Mouse (Mus musculus) spleen, adult 18-20 months (tissue): ENCODE measurements around the gene Gm6993.

Experiments used
- DNase-seq, 2 experiments: peaks; one replicate each; pipeline ENCODE4 v3.0.0; 2022; ENCODE audit warnings: mixed read lengths in 2 of 2

Gm6993 gene

DNA sequence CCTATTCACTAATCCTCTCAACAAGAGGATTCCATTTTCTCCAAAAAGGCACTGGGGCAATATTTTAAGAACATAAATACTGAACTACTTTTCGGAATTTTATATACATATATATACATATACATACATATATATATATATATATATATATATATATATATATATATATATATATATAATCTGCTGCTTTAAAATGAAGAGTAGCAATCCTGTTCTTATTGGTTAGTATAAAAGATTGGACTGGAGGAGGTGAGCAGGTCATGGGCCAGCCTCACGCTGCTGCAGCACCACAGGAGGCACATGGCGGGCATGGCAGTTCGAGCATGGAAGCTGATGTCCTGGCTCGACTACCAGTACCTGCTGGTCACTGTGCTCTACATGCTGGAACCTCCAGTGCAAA is at the start of gene Gm6993:
Gm6993 (plus strand) TSS at position 301 of the 400 bp plus-strand sequence.
- no peak for DNase-seq

DNA sequence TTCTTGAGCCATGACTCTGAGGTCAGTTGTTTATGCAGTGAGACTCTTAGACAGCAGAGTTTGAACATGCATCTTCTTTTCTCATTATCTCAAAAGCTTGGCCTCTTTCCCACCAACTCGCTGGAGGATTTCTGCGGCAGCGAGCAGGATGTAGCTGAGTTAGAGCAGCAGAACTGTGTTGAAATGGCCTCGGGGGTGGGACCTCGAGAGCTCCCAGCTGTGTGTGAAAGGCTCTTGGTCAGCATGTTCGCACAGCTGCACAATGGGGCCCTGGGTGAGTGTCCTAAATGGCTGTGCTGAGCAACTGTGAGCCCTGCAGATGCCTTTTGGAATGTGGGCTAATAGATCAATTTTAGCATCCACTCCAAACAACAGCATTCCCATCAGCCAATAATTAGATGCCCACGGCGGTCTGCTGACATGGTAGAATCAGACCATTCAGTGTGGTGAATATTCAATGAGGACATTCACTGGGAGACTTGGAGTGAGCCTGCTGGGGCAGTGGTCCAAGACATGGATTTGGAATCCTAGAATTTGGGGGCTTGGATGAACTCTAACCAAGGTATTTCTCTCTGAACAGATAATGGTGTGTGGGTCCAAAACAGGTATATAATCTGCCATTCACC is 49.1 kb upstream of the Gm6993 start:
- no peak for DNase-seq

DNA sequence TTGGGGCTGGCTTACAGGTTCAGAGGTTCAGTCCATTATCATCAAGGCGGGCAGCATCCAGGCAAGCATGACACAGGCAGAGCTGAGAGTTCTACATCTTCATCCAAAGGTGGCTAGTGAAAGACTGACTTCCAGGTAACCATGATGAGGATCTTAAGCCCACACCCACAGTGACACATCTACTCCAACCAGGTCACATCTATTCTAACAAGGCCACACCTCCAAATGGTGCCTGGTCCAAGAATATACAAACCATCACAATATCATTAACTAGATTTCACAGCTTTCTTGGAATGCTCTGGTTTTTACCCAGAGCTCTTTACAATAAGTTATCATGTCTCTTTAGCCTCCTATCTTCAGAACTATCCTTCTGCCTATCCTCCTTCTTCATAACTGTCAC is 38.1 kb upstream of the Gm6993 start:
- DNase-seq = no peak

DNA sequence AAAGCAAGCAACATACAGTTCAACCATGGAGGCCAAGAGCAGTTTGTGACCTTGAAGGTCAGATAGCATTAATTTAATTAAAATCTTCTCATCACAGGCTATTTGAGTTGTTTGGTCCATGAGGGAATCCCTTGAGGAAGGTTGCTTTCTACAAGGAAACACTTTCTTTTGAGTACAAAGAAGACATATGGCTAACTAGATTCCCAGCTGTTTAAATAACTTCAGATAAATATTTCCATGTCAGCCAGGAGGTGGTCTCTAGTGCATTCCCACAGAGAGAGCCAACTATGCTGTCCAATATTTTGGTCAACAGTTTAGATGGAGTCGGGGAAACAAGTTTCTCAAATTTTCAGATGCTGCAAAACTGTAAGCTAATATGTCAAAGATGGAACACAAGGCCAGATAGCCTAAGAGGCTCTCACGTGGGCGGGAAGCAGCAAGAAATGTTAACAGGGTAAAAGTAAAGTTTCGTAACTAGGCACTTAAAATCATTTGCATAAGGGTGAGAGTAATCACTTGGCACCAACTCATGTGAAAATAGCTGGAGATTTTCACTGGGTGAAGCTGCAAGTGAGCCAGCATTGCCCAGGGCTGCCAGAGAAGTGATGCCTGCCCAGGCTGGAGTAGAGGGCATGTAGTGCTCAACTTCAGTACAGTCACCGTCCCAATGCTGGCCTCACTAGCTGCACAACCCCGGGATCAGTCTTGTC is 36.7 kb upstream of the Gm6993 start:
- DNase-seq = no peak

DNA sequence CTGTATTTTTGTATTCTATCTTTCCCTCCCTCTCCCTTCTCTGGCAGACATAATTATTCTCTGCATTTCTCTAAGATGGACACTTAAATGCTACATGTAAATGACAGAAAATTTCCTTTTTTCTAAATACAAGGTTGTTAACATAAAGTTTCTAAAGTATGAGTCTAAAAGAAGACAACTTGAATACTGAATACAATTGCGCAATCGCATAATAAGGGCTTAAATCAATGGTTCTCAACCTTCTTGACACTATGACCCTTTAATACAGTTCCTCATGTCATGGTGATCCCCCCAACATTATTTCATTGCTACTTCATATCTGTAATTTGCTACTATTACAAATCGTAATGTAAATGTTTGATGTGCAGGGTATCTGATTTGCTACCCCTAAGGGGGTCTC is 35.7 kb upstream of the Gm6993 start:
- no peak for DNase-seq

DNA sequence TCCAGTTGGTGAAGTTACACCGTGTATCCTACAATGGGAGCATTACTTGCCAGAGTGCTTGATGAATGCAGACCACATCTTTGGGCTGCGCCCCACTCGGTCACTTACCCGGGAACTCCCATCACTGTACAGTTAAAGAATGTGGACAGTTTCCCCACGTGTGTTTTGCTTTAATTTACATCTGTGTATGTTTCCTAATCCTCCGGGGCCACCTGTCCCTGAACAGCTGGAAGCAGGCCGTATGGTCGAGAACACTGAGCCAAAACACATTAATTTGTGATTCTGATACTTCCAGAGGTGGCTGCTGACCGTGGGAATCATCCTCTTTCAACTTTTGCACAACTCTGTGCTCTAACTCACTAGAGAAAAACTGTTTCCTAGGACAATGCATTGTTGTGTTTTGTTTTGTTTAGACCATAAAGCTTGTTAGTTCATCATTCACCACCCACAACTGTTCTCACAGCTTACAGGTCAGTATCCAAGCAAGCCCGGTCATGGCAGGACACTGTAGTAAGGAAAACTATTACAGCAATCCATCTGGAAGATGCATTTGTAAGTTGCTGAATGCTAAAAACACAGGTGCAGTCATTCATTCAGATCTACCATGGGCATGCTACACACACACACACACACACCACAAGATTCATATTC is 34.5 kb upstream of the Gm6993 start:
- no peak for DNase-seq

DNA sequence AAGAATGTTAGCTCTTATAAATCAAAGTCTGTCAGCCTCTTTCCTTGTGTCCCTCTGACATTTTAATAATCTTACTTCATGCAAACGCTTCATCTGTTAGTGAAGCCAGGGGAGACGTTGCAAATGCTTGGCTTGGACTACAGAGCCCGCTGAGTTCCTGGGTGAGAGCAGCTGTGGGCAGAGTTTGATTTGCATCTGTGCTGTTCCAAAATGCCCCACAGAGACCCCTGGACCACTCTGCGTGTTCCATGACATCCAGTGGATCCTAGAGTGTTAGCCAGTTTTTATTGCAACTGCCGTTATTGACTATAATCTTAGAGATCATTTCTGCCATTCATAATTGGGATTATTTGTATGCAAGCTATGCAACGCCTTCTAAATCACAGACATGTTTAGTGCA is 31.8 kb upstream of the Gm6993 start:
- no peak for DNase-seq

DNA sequence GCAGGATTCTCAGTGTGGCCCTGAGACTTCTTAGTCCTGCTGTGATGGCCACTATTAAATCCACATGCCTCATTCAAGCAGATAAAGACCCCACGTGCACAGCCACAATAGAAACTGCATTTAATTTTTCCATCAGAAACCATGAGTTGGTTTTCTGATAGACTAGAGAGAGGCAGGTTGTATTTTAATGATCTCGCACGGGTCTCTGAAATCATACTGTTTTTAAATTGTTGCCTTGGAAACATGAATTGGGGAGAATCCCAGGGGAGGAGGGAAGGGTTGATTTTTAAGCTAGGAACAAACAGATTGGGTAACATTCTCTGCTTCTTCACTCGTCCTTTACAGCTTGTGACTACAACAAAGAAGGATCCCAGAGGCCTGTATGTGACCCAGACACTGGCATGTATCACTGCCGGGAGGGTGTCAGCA is 31.2 kb upstream of the Gm6993 start:
- no peak for DNase-seq

DNA sequence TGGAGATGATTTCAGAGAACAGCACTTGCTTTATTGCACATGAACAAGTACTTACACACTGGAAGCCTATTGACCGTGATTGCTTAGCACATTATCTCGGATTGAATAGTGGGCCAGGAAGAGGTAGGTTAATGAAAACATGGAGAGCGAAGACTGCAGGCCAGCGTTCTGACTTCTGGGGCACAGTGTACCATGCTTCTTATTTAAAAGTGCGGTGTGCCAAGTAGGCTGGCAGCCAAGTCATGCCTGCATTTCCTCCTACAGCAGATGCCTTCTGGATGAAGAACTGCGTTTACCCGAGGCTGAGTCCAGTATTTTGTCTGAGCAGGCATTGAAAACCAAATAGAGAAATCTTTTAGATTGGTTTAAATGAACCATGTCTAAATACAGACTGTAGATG is 27.0 kb upstream of the Gm6993 start:
- DNase-seq = no peak

DNA sequence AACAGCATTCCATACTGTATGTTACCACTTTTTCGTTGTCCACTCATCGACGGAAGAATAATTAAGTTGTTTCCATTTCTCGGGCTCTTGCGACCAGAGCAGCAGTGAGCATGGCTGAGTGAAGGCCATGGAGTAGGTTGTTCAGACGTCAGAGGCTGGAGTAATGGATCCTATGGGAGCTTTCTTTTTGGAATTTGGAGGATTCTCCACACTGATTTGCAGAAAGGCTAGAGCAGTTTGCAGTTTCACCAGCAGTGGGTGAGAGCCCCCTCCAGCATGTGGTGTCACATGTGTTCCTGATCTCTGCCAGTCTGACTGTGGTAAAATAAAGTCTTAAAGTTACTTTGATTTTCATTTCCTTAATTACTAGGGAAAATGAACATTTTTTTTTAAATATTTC is 25.6 kb upstream of the Gm6993 start:
- DNase-seq = no peak

DNA sequence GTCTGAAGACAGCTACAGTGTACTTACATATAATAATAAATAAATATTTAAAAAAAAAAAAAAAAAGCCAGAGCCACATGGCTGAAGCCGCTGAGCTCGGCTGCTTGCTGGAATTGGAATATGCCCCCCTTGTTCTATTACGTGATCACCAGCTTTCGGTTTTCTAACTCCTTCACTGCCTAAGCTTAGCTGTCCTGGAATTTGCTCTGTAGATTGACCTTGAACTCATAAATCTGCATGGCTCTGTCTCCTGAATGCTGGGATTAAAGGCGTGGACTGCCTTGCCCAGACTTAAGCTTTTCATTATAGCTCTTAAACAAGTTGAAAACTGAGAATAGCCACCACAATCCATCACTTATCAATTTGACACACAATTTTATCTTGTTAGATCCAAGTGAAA is 23.3 kb upstream of the Gm6993 start:
- no peak for DNase-seq

DNA sequence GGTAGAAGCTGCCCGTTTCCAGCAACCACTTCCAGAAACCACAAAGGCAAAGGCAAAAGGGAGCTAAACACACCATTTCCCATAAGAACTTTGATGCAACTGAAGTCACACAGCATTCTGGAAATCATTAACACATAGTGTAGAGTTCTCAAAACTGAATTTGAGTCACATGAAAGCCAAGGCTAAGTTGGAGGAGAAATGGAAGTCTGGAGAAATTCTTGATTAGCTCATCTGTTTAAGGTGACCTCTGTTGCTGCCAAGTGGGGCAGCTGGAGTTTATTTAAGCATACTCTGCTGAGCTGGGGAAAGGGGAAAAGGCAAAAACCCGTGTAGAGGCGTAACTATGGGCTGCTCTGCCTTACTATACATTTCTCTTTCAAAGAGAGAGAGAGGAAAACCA is 21.8 kb upstream of the Gm6993 start:
- DNase-seq = no peak

DNA sequence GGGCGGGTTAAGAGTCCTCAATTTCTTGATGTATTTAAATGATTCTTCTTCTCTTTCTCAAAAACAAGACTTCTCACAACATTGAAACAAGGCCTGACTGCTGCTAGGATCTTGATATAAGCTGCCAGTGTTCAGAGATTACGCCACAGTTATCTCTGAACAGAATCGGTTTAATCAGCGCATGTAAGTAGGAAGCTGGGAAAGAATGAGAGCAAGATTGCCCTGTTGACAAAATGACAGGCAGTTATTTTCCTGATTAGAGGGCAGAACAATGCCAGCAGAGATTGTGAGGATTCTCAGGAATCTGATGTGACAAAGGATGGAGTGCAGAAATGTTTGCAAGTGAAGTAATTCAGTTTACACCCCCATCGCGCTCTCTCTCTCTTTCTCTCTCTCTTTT is 19.0 kb upstream of the Gm6993 start:
- no peak for DNase-seq

DNA sequence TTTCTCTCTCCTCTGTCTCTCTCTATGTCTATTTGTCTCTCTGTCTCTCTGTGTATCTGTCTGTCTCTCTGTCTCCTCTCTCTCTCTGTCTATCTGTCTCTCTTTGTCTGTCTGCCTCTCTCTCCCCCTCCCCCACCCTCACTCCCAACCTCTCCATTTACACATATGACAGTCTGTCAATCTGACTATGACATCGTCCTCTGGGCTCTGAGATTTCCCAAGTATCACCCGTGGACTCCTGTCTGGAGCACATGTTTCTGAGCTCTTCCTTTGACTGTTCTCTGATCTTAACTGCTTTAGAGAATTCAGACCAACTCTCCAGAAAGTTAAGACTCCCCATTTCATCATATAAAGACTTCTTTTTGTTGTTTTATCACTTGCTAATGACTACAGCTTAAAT is 18.3 kb upstream of the Gm6993 start:
- no peak for DNase-seq

DNA sequence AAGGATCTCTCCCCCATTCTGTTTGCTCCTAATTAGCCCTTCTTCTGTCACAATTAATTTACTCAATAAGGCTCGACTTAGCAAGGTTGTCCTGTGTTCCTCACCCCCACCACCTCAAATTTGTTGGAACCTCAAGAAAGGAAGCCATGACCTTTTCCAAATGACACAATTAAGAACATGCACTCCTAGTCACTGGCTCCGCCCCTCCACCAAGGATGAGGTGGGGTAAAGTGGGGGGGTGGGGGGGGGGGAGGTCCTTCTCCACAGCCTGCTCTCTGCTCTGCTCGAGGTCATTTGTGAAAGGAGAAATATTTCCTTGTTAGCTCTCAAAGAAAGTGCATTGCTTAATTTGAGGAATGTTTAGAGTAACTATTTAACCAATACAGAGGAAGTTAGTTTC is 17.8 kb upstream of the Gm6993 start:
- DNase-seq = no peak

DNA sequence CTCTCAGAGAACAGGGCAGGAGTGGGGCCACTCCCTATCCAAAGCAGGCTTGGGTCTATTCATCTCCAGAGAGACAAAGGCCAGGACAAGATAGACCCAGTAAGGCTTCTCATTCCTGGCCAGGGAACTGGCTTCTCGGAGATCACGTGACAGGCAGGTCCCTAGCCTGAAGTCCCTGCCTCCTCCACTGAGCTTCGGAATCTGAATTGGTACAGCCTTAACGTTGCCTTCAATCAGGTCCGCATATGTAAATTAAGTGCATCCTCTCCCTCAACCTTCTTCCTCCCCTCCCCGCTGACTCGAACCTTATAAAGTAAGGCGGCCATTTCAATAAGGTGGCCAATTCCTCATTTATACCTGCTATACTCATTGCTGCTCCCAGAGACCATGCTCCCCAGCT is 15.1 kb upstream of the Gm6993 start:
- no peak for DNase-seq

DNA sequence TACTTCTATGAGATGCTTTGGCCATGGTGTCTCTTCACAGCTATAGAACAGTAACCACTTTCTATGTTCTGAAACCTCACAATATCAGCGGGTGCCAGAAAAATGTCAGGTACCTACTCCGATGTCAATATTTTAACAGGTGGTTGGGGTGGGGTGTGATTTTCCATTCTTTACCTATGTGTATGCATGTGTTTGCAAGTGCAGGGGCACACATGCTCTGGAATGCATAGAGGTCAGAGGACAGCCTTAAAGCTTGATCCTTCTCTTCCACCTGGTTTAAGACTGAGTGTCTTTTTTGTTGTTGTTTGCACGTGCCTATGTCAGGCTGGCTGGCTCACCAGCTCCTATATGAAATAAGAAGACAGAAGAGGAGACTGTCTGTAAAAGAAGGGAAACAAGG is 13.4 kb upstream of the Gm6993 start:
- DNase-seq = no peak

DNA sequence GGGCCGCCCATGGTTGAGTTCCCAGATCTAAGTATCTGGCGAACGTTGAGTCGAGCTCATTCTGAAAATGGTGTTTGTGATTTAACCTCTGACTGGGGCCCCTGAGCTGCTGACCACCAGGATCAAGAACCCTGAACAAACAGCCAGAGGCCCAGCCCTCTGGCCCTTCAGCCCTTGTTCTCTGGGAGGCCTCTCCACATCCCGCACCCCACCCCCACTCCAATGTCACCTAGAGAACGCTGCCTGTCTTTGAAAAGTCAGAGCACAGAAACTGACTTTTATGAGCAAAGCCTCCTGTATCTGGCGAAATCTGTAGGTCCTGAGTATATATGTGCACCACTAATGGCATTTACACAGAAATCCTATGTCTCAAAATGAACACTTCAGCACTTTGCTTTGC is 11.7 kb upstream of the Gm6993 start:
- no peak for DNase-seq

DNA sequence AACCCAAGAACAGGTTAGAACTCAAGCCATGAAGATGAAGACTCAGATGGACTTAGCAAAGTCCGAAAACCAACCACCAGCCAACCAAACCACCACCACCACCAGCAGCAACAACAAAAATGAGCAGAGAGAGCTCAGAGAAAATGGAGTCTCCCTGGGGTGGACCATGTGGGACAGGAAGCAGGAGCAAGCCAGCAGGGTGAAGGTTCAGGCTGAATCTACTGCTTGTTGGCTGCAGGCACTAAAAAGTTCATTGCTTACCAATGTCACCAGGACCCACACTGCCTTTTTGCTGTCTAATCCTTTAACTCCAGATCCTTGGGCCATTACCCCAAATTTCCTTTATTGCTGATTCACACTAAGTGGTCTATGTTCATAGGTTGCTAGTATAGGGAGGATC is 7.9 kb upstream of the Gm6993 start:
- no peak for DNase-seq

DNA sequence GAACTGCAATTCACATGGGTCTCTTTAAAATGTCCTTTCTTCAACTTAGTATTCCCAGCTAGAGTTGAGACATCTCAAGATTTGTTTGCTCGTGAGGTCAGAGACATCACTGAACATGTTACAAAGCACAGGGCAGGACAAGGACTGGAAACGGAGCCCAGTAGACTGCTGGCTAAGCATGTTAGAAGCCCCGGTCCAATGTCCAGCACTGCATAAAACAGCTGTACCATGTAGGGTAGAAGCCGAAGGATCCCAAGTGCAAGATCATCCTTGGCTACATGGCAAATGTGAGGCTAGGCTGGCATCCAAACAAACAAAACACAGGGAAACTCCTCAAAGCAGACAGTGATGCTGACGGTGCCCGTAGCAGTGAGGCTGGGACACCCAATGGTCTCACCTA is 5.6 kb upstream of the Gm6993 start:
- no peak for DNase-seq

DNA sequence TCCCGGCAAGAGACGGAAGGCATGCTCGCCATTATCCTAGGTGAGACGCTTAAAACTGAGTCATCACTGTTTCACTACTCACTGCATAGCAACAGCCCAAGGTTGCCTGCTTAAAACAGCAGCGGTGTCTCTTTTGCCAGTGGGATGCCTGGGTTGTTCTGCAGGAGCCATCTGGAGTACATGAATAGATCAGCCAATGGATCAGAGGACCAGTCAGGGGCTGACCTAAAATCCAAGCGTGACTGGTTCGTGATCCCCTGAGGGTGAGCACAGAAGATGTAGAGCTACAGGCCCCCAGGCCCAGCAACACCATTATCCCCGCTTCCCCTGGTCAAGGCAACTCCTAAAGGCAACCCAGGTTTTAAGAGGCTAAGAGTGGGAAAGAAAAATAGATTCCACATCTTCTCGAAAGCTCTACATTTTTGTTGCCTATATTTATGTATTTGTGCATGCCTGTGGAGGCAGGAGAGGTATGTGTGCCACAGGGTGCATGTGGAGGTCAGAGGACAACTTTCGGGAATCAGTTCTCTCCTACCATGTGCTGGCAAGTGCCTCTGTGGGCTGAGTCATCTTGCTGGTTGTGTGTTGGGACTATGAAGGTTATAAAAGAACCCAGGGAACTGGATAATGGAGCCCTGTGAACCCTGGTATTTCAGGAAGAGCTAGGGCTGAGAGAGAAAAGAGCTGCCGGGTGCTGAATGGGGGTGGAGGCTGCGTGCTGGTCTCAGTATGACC is 3.5 kb upstream of the Gm6993 start:
- no peak for DNase-seq

DNA sequence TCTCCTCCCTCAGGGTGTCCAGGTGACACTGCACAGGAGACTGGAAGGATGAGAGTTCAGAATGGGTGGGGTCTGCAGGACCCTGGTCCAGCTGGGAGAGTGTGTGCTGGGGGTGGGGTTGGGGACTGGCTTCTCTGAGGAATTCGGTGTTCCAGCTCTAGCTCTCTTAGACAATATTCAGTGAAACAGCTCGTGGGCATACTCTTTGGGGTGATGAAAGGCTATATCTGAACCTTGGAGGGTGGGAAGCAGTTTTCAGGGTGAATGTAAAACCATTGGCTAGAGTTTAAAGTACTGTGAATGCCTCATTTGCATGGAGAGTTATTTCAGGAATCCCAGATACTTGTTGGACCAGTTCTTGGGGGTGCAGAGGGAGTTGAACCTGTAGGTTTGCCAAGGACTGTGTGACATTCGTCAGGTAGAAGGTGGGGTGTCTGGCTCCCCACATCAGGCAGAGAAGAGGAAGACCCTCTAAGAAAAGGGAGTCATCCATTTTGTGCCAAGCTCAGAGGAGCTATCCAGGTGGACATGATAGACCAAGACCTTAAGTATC is 1.5 kb upstream of the Gm6993 start:
- DNase-seq = no peak

DNA sequence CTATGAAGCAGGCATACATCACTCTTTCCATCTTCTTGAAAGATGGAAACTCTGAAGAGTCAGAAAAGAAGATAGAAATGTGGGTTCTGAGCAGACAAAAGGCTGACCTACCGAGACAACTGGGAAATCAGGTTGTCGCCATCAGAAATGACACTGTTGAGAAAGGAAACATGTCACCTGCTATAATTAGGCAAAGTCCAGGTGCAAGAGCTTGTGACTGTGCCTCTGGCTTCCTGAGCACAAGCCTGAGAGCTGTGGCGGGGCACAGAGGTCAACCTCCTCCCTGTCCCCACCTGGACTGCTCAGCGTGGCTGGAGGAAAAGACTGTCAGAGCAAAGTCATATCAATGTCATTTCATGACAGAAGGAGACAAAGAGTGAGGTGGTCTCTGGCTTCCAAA is 772 bp upstream of the Gm6993 start:
- DNase-seq = no peak
